Mouse (Mus musculus) heart, embryonic 11.5 days (tissue): ENCODE measurements at regions not wholly inside any gene's neighbourhood (a gene's known extent, or its start where the extent isn't known, plus 50 kb on each side); places are given as distances from the start of the nearest gene placed in this dataset.

Experiments
- ATAC-seq: fragments of 200-750 bp; cut with Nextera tagmentation; replicated peaks from 2 replicates; pipeline ENCODE4 v1.8.0; 2017; ENCODE audit warnings: moderate library complexity; ENCODE audit not compliant: insufficient number of reproducible peaks, low FRiP score, low TSS enrichment
- H3K27ac ChIP-seq: fragments of 300-500 bp; sonication (generic); 2 replicates; pipeline ENCODE4 v1.5.1; 2014; ENCODE audit warnings: mild to moderate bottlenecking, low read depth, low read length
- H3K27me3 ChIP-seq: fragments of 300-500 bp; sonication (generic); 2 replicates; pipeline ENCODE4 v1.6.1; 2014; ENCODE audit warnings: mild to moderate bottlenecking, low read length, mixed read lengths; ENCODE audit not compliant: control insufficient read depth, insufficient read depth
- H3K36me3 ChIP-seq: fragments of 300-500 bp; sonication (generic); 2 replicates; pipeline ENCODE4 v1.6.1; 2014; ENCODE audit warnings: mild to moderate bottlenecking, low read length, moderate library complexity, mixed read lengths; ENCODE audit not compliant: control insufficient read depth, insufficient read depth
- H3K4me1 ChIP-seq: fragments of 300-500 bp; sonication (generic); 2 replicates; pipeline ENCODE4 v1.6.1; 2014; ENCODE audit warnings: low read length; ENCODE audit not compliant: control insufficient read depth, insufficient read depth
- H3K4me2 ChIP-seq: fragments of 300-500 bp; sonication (generic); 2 replicates; pipeline ENCODE4 v1.6.1; 2014; ENCODE audit warnings: mild to moderate bottlenecking, moderate library complexity
- H3K4me3 ChIP-seq: fragments of 300-500 bp; sonication (generic); 2 replicates; pipeline ENCODE4 v1.5.1; 2014; ENCODE audit warnings: low read depth, low read length
- H3K9ac ChIP-seq: fragments of 300-500 bp; sonication (generic); 2 replicates; pipeline ENCODE4 v1.6.1; 2014; ENCODE audit warnings: mild to moderate bottlenecking, low read depth, low read length, moderate library complexity
- H3K9me3 ChIP-seq: fragments of 300-500 bp; sonication (generic); replicated peaks from 2 replicates; pipeline ENCODE4 v1.6.1; 2016; ENCODE audit warnings: low read length; ENCODE audit not compliant: control insufficient read depth
- WGBS: fragments of 180-500 bp; shearing (Covaris S2); extraction: QIAGEN DNeasy Blood & Tissue Kit; methylation state at CpG from one replicate; pipeline ENCODE4 v1.1.7; 2014; ENCODE audit not compliant: insufficient replicate concordance; 5-methylcytosine and 5-hydroxymethylcytosine counted together

- no peak overlapping the region for H3K4me2 ChIP-seq
- ATAC-seq: no peak
- WGBS: 51% methylated on average over 8 of the region's 8 CpGs
These were observed 346.1 kb upstream of the Rgmb start for GRCm38 (mm10) chr17:16176782-16177510.

GRCm38 (mm10) chr17:16173568-16174105, 342.8 kb upstream of the Rgmb start:
- ATAC-seq: no peak
- Histone ChIP-seq H3K9me3 (no peaks in the 10 kb centered on the region), H3K27ac (no peak overlapping the region), H3K9ac (no peak overlapping the region), H3K27me3 (no peaks in the 10 kb centered on the region), H3K4me3 (no peak overlapping the region), H3K4me1 (no peaks in the 10 kb centered on the region), H3K4me2 (no peak overlapping the region), H3K36me3 (no peaks in the 10 kb centered on the region)
- WGBS: 62% methylated on average over 3 of the region's 3 CpGs

More at GRCm38 (mm10) chr17:16176782-16177510, 346.1 kb upstream of the Rgmb start:
- Histone ChIP-seq H3K4me3 (no peak overlapping the region), H3K36me3 (no peaks in the 10 kb centered on the region), H3K9me3 (no peaks in the 10 kb centered on the region), H3K9ac (no peak overlapping the region), H3K27ac (no peak overlapping the region), H3K4me1 (no peaks in the 10 kb centered on the region), H3K27me3 (no peaks in the 10 kb centered on the region)

GRCm38 (mm10) chr17:16166731-16167130, 335.9 kb upstream of the Rgmb start:
- Histone ChIP-seq H3K9me3 (no peaks in the 10 kb centered on the region), H3K9ac (no peak overlapping the region), H3K27me3 (no peaks in the 10 kb centered on the region), H3K4me2 (no peak overlapping the region), H3K36me3 (no peaks in the 10 kb centered on the region), H3K4me3 (no peak overlapping the region), H3K4me1 (no peaks in the 10 kb centered on the region), H3K27ac (no peak overlapping the region)
- no peak for ATAC-seq
- WGBS: 60% methylated on average over 2 of the region's 2 CpGs

GRCm38 (mm10) chr17:16158119-16158518, 327.3 kb upstream of the Rgmb start:
- no peak overlapping the region for H3K9ac ChIP-seq
- no peak overlapping the region for H3K4me3 ChIP-seq
- no peak overlapping the region for H3K4me2 ChIP-seq
- no peaks in the 10 kb centered on the region for H3K4me1 ChIP-seq
- no peak overlapping the region for H3K27ac ChIP-seq
- H3K9me3 ChIP-seq: no peaks in the 10 kb centered on the region
- 64% methylated on average over 3 of the region's 3 CpGs for whole genome bisulfite sequencing
- ATAC-seq: no peak
- H3K36me3 ChIP-seq: no peaks in the 10 kb centered on the region
- H3K27me3 ChIP-seq: no peaks in the 10 kb centered on the region

- no peaks in the 10 kb centered on the region for H3K9me3 ChIP-seq
- no peaks in the 10 kb centered on the region for H3K36me3 ChIP-seq
- H3K27me3 ChIP-seq: no peaks in the 10 kb centered on the region
- no peaks in the 10 kb centered on the region for H3K4me1 ChIP-seq
- no peak overlapping the region for H3K4me2 ChIP-seq
- H3K27ac ChIP-seq: no peak overlapping the region
- no peak overlapping the region for H3K9ac ChIP-seq
- no peak overlapping the region for H3K4me3 ChIP-seq
- 48% methylated on average over 6 of the region's 6 CpGs for WGBS
- ATAC-seq: no peak
These were observed 326.9 kb upstream of the Rgmb start for GRCm38 (mm10) chr17:16157711-16158110.

GRCm38 (mm10) chr17:16157135-16157534, 326.3 kb upstream of the Rgmb start:
- Histone ChIP-seq H3K36me3 (no peaks in the 10 kb centered on the region), H3K4me1 (no peaks in the 10 kb centered on the region), H3K4me2 (no peak overlapping the region), H3K9me3 (no peaks in the 10 kb centered on the region), H3K4me3 (no peak overlapping the region), H3K9ac (no peak overlapping the region), H3K27me3 (no peaks in the 10 kb centered on the region), H3K27ac (no peak overlapping the region)
- no peak for ATAC-seq
- WGBS: 55% methylated on average over 5 of the region's 5 CpGs

GRCm38 (mm10) chr17:16156596-16156995, 325.8 kb upstream of the Rgmb start:
- Histone ChIP-seq H3K4me2 (no peak overlapping the region), H3K9me3 (no peaks in the 10 kb centered on the region), H3K27ac (no peak overlapping the region), H3K27me3 (no peaks in the 10 kb centered on the region), H3K4me1 (no peaks in the 10 kb centered on the region), H3K36me3 (no peaks in the 10 kb centered on the region), H3K9ac (no peak overlapping the region), H3K4me3 (no peak overlapping the region)
- WGBS: 81% methylated on average over 3 of the region's 3 CpGs
- ATAC-seq: 0 out of 2 replicates have a peak, but pooled peaks have one; percentile 52

- no peak for ATAC-seq
- Histone ChIP-seq H3K4me1 (no peaks in the 10 kb centered on the region), H3K9me3 (no peaks in the 10 kb centered on the region), H3K27ac (no peak overlapping the region), H3K4me2 (no peak overlapping the region), H3K27me3 (no peaks in the 10 kb centered on the region), H3K4me3 (no peak overlapping the region), H3K36me3 (no peaks in the 10 kb centered on the region), H3K9ac (no peak overlapping the region)
- 59% methylated on average over 3 of the region's 3 CpGs for WGBS
These were observed 324.7 kb upstream of the Rgmb start for GRCm38 (mm10) chr17:16155587-16155986.
